Mouse (Mus musculus) CH12.LX (cell line): ENCODE results near the gene Krt16.
"Not testable (repeated sequence)": the region's sequence is repeated elsewhere in the genome, so short reads cannot be mapped to it uniquely, and the experiment has no call there.

ENCODE experiments used
- CTCF ChIP-seq, 2 experiments: IDR thresholded peaks in 1 of 2; conservative IDR thresholded peaks in 1 of 2; 2 replicates each; pipeline ENCODE4 v1.5.1; 2011 to 2012; ENCODE audit warnings: low read depth in 2 of 2, low read length in 2 of 2, improper control_type of control experiment in 1 of 2, inconsistent platforms in 1 of 2, mild to moderate bottlenecking in 1 of 2, moderate library complexity in 1 of 2
- POLR2A ChIP-seq: IDR thresholded peaks from 2 replicates; pipeline ENCODE4 v1.6.1; 2011; ENCODE audit warnings: low read depth, mild to moderate bottlenecking, improper control_type of control experiment, low read length

- TF ChIP-seq CTCF (conservative IDR thresholded peaks at IDR 0.05 in 1 of 2, IDR thresholded peaks at IDR 0.05 in 1 of 2; ENCODE audit: low read depth in 2 of 2, low read length in 2 of 2): peak in 1 of 2 experiments; percentile 25; a peak in 1 of 4 replicates
- not testable (repeated sequence) for TF ChIP-seq POLR2A
Measured at GRCm38 (mm10) chr11:100246471-100246870, 2.2 kb downstream of the Krt16 start.
